Mouse (Mus musculus): ENCODE measurements at regions not wholly inside any gene's neighbourhood (a gene's known extent, or its start where the extent isn't known, plus 50 kb on each side); places are given as distances from the start of the nearest gene placed in this dataset.

DNA sequence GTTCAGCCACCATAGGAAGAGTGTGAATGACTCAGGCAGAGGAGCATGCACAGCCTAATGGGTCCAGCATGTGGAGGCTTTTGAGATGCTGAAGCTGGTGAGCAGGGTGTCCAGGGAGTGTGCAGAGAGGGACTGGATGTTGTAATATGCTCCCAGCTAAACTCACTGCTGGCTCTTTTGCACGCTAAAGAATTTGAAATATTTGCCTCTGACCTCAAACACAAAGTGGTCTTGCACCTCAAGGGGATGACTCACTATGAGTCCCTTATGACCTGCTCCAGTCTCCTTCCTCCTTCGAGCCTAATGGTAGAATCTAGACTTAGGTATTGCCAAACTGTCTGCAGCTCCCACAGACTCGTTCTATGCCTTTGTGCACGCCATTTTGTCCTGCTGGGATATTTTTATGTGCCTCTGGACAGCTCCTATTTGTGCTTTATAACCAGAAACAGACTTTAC is 55.0 kb upstream of the Slit3 start:
- no peak for ATAC-seq (replicated peaks; ENCODE audit: low FRiP score, low TSS enrichment, poor library complexity, severe bottlenecking)

DNA sequence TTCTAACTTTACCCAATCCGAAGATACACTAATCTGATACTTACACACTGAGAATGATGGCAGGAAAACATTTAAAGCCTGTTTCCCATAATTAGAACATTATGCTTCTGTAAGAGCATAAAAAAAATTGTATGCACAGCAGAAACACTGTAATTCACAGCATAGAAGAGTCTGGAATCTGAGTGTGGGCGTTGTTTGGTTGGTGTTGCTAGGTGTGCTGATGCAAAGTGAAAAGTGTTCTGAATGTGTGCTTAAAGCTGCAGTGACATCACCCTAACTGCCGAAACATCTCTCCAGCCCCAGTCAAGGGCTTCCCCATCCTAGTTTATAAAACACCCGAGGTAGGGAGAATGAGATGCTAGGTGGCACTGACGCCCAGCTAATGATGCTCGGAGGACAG is 63.2 kb upstream of the Slit3 start:
- ATAC-seq (replicated peaks; ENCODE audit: low FRiP score, low TSS enrichment, poor library complexity, severe bottlenecking), result no peak

DNA sequence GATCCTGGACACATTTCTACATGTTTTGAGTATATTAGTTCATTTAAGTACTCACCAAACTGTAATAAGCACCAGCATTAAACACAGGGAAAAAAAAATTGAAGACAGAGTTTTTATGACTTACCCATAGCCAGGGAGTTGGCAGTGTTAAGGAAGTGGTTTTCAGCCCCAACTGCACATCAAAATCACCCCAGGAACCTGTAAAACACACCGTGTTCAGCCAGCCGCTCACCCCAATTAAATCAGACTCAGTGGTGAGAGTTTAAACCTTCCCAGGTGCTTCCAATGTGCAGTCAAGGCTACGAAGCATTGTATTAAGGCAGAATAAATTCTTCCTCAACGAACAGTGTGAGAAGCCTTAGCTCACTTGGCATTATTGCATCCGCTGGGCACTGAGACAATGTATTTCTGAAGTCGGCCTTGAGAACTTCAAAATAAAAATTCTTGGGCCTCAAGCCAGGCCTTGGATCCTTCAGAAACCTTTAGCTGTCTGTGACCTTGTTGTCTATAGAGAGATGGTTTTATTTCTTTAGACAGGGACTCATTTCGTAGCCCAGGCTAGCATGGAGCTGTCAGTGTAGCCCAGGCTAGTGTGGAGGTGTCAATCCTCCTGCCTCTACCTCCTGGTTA is 65.4 kb upstream of the Slit3 start:
- ATAC-seq (replicated peaks; ENCODE audit: low FRiP score, low TSS enrichment, poor library complexity, severe bottlenecking), result no peak

DNA sequence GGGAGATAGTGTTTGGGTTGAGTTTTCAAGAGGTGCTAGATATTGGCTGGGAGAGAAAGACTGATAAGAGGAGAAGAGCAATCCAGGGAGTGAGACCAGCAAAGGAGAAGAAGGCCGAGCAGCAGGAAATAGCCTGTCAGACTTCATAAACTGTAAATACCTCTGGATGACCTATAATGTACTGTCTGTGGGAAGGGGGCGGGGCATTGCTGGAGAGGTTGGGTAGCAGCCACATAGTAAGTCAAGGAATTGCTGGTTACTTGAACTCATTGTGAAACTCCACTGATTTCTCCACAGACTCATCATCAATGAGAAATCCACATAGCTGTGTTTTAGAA is 67.4 kb upstream of the Slit3 start:
- no peak for ATAC-seq (replicated peaks; ENCODE audit: low FRiP score, low TSS enrichment, poor library complexity, severe bottlenecking)

DNA sequence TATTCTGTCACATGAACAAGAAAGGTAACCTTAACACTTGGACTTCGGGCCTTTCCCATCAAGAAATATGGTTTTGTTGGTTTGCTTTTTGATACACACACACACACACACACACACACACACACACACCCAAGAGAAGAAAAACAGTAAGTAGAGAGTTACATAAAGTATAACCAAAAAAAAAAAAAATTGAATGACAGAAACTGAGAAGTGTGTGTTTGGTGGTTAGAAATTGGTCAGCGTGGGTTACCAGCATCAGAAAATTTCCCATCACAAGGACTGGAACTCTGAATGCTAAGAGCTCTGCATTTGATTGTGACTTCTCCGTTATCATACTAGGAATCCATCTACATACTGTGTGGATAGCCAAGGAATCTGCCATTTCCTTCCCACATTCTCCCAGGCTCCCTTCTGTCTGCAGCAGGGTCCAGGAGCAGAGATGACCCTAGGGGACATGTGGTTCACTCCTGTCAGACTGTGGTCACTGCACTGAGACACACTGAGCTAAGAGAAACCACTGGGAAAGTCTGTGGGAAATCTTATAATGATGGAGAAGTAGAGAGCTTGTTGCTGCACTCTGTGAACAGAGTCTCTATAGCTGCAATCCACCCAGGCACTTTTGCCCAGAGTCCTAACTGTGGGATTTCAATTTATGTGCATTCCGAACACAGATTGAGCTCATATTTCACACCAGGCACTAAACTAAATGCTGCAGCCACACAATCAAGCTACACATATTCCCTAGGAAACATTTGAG is 68.0 kb upstream of the Slit3 start:
- ATAC-seq (replicated peaks; ENCODE audit: low FRiP score, low TSS enrichment, poor library complexity, severe bottlenecking), result no peak

DNA sequence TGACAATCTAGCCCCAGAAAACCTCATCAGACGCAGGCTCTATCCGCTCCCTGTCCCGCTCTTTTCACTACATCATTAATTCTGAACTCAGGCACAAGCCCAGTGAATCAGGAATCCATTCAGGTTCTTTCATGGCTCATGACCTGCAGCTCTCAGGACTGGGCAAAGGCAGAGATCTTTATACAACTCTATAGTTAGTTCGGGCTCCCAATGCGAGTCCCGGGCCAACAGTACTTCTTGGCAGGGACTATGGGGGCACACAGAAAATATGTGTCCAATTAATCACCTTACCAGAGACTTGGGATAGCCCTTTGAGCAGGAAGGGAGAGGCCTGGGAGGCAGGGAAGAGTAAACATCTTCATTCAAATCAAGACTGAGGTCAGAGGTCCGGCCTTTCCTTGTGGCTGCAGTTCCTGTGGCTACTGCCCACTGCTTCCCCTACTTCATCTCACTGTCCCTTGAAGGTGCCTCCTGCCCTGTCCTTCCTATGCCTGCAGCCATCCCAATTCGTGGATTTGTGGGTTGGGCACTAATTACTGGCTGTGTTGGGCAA is 71.3 kb upstream of the Slit3 start:
- no peak for ATAC-seq (replicated peaks; ENCODE audit: low FRiP score, low TSS enrichment, poor library complexity, severe bottlenecking)

DNA sequence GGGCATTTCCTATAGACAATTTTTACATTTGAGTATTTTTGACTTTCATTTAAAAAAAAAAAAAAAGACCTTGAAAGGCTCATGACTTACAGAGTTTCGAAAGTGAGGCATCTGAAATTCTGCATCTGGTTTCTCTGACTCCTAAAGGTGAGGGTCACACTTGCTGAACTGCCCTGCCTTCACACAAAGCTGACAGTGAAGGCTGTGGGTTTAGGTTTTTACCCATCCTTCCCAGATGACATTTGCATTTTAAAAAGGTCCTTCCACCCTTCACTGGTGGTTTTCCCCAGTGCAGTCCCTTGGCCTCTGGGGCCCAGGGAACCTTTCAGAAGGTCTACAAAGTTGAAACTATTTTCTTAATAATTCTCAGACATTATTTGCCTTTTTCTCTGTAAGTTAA is 76.4 kb upstream of the Slit3 start:
- no peak for ATAC-seq (replicated peaks; ENCODE audit: low FRiP score, low TSS enrichment, poor library complexity, severe bottlenecking)

DNA sequence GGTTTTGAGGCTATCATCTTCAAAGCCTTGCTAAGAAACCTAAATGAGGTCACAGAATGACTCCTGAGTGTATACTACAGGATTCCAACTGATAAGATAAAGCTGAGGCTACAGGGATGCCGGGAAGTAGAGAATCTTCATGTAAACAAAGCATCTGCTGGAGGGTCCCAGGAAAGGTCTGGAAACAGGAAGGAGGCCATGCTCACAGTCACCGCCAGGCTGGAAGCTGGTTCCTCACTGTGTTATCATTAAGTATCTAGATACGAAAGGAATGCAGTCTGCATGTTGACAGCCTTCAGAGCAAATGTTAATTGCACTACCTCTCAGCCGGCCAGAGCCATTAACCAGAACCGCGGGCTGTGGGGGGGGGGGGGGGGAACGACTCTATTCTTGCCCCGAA is 96.6 kb upstream of the Slit3 start:
- no peak for ATAC-seq (replicated peaks; ENCODE audit: low FRiP score, low TSS enrichment, poor library complexity, severe bottlenecking)

DNA sequence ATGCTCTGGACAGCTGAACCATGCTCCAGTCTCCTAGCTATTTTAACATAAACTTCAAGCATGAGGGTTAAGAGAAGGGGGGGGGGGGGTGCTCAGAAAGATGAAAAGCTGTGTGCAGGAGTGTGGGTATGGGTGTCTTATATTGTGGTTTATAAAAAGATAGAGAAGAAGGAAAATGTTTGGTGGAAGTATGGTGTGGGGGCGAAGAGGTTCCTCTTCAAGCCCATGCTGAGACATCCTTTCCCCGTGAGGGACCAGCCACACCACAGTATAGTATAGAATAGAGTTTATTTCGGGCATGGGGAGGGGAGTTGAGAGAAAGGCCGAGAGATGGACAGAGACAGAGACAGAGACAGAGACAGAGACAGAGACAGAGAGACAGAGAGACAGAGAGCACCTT is 97.2 kb upstream of the Slit3 start:
- no peak for ATAC-seq (replicated peaks; ENCODE audit: low FRiP score, low TSS enrichment, poor library complexity, severe bottlenecking)

DNA sequence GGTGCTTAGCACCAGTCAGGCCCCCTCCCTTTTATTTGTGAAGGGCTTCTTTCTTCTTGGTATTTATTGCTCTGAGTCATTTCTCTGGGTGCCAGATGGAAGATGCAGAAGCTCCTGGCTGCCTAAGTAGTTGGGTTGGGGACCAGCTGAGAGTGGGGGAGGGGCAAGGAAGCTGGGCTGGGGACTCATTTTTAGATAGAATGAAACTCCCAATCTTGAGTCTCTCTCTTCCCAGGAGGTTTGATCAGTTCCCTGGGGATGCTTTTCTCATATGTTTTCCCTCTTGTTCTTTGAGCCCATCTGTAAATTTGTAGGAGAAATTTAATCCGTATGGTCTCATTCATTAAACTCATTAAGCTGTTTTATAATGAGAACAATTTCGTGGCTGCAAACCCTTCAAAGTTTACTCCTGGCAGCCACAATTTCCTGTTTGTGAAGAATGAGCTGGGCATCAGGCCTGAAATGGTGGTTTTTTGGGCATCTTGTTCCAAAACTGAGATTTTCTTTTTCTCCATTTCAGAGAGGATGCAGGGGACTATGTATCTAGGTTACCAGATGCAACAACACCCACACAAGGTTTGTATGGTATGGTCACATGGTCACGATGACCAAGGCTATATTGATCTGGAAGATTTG is 98.9 kb upstream of the Slit3 start:
- no peak for ATAC-seq (replicated peaks; ENCODE audit: low FRiP score, low TSS enrichment, poor library complexity, severe bottlenecking)

DNA sequence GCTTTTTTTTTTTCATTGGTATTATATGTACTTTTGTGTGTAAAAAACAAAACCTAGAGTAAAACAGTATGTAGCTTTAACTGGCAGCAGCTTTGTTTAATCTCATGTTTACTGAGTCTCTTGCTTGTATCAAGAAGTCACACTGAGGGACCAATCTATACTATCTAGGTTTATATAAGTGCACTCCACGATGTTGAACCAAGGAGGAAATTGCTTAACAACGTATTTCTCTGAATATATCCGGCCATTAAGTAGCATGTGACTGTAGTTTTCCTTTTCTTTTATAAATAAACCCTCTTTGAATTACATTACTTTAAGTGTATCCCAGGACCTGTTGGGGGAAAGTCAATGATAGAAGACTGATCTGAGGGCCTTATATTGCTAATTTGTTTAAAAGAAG is 104.0 kb upstream of the Slit3 start:
- ATAC-seq (replicated peaks; ENCODE audit: low FRiP score, low TSS enrichment, poor library complexity, severe bottlenecking), result no peak

DNA sequence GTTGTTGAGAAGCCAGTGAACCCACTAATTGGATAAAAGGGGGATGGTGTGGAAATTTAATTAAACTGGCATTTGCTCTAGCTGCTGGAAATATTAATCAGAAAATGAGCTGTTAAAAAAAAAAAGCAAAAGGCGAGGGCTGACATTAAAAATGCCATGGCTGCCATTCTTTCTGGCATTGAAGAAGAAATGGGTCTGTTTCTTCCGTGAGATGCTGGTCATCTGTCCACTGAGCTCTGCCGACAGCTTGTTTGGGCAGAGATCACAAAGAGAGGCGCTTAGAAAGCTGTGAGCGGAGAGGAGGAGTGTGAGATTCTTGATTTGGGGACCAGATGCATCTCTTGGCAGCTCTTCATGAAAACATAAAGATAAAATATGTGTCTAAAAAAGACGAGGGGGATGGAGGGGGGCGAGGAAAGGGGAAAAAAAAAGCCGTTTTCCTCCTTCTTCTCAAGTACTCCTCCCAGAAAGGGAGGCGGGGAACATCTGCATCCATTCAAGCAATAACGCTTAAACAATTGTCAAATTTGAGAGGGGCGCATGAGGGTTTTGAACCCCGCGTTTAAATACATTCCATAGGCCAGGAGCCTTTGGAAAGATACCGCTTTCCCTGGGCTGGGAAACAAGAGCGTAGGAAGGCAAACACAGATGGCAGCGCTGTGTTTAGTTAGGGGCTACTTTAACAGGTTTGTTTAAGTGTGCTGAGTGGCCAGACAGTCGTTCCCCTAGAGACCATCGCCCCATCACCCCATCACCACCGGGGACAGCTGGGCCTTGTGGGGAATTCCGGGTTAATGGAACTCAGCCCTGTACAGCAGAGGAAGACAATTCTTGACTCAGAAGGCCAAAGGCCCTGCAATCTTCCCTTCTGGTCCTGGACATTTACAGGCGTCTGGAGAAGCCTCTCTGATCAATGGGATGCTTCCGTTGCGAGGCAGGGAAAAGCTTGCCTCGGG is 109.2 kb upstream of the Slit3 start:
- ATAC-seq (replicated peaks; ENCODE audit: low FRiP score, low TSS enrichment, poor library complexity, severe bottlenecking), result no peak

DNA sequence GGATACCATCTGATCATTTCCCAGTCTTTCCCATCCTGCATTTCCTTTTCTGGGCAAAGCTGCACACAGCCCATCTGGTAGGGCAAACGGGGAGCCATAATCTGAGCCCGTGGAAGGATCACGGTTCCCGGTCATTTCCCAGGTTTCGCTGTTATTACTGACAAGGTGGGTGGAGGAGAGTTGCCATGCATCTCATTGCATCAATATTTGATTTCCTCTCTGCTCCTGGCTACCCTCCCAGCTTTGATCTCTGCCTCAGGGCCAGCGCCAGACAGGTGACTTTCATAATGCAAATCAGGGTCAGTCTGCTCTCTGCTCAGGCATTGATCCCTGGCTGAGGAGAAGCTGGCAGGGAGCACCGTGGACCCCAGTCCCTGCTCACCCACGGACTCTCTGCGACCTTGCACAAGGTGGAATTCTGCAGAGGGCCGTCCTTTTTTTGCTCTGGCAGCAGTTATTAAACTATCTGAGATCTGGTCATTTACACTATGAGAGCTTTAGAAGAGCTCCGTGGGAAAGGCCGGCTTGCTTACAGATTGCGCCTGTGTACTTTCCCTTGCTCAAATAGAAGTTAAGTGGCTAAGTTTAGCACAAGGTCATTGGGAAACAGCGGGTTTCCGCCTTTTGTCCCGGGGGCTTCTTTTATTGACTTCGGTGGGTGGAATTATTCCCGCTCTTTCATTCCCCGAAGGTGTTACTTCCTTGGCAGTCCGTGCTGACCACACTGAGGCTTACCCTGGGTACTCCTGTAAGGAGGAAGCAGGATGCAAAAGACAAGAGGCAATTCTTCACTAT is 114.1 kb upstream of the Slit3 start:
- ATAC-seq (replicated peaks; ENCODE audit: low FRiP score, low TSS enrichment, poor library complexity, severe bottlenecking), result no peak

DNA sequence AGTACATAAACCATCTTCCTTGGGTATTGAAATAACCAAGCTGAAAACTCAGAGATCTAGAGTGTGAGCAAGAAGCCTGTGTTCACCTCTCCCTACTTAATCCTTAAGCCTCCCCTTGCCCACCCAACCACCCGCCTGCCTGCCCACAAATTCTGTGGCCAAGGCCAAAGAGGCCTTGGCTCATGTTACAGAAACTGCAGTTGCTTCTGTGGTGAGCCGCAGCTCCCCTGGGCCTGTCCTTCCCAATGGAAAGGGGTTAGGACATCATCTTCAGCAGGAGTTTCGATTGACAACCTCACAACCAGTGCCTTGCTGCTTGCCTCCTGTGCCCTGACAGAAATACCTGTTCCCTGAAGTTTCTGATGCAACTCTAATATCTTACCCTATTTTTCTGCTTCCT is 115.9 kb upstream of the Slit3 start:
- no peak for ATAC-seq (replicated peaks; ENCODE audit: low FRiP score, low TSS enrichment, poor library complexity, severe bottlenecking)

DNA sequence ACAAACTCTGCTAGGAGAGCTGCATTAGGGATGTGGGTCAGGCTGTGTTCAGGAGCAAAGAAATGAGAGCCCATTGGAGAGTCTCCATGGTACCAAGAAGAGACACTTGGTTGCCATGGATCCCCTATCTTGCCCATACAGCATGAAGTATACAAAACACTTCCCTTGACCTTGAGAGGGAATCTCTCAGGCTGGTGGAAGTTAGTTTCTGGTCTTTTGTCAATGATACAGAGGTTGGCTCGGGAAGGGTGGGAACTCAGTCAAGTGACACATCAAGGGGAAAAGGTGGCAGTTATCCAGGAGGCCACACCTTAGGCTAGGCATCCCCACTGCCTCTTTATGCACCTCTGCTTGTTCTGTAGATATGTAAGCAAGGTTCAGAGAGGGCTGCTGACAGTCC is 116.6 kb upstream of the Slit3 start:
- ATAC-seq (replicated peaks; ENCODE audit: low FRiP score, low TSS enrichment, poor library complexity, severe bottlenecking), result no peak

DNA sequence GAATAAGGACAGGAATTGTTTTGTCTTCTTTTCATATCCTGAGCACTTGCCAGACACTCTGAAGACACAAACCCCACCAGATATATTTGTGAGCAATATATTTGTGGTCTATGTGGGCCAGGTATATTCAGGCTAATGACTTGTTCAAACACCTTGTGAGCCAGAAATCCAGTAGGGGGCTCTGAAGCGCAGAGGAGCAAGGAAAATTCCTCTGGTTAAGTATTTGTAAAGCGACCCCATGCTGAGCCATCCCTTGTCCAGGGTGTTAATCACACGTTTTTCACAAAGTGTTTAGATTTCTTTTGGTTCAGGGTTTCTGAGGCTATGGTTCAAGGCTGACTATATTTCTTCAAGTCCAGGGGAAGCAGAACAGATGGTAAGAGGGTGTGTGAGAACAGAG is 117.1 kb upstream of the Slit3 start:
- no peak for ATAC-seq (replicated peaks; ENCODE audit: low FRiP score, low TSS enrichment, poor library complexity, severe bottlenecking)

DNA sequence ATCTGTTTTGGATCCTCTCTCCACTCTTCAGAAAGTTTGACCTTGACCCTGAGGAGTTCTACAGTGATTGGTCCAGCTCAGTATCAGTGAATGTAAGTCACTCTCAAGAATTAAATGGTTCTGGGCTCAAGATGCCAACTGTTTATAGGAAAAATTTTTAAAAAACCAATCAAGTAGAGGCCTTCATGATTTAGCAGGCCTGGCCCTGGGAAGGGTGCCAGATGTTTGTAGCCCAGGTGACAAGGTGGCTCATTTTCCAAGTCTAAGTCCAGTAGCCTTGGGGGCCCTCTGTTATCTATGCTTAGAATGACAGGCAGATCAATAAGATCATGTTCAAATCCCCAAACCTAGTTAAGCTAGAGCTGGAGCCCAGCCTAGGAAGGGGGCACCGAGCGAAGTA is 123.1 kb upstream of the Slit3 start:
- ATAC-seq (replicated peaks; ENCODE audit: low FRiP score, low TSS enrichment, poor library complexity, severe bottlenecking), result no peak

DNA sequence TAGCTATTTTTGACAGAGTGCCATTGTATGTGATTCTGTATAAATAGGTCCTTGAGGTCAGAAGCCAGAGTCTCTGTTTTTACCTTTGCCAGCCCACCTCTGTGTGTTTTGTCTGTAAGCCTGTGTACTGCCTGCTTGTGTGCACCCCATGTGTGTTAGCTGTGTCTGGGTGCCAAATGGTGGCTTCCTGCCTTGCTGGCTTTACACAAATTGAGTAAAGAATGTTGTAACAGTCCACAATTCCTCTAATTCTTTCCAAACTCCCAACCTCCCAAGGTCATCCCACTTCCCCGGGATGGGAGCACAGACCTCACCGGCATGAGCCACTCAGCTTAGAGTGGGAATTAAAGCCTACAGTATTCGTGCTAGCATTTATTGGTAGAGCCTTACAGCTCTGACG is 125.5 kb upstream of the Slit3 start:
- no peak for ATAC-seq (replicated peaks; ENCODE audit: low FRiP score, low TSS enrichment, poor library complexity, severe bottlenecking)

All from megakaryocyte-erythroid progenitor cell, adult 5-6 weeks (primary cell).